Mouse (Mus musculus): ENCODE results near the gene Ajm1. TPM values are rescaled to one million over a fixed set of nuclear protein-coding genes. Genes with fewer than 3 reads are reported as not detected.

Gene Ajm1
- polyA plus RNA-seq, 1 experiment from 2014 or later: 0.29 TPM

- DNase-seq (ENCODE audit: low spot score): peak; percentile 46
- 45% methylated on average over 12 of the region's 12 CpGs for WGBS
- Histone ChIP-seq H3K27me3 (ENCODE audit: control insufficient read depth, insufficient read depth, low read length) (peaks cover 19% of the 10 kb centered on the region), H3K4me2 (replicated peaks; ENCODE audit: low read depth) (no peak overlapping the region), H3K9ac (ENCODE audit: low read length) (0 out of 2 replicates have a peak overlapping the region, but pooled peaks have one; percentile 38), H3K9me3 (ENCODE audit: control insufficient read depth, low read length) (no peaks in the 10 kb centered on the region), H3K36me3 (ENCODE audit: control insufficient read depth, insufficient read depth, low read length) (peaks cover 7% of the 10 kb centered on the region), H3K27ac (replicated peaks) (no peak overlapping the region), H3K4me3 (ENCODE audit: low read depth, low read length) (no peak overlapping the region), H3K4me1 (replicated peaks; ENCODE audit: control insufficient read depth, insufficient read depth) (peaks cover 8% of the 10 kb centered on the region; the same call in 1 of the 2 replicates)
- ATAC-seq (ENCODE audit: low FRiP score, low TSS enrichment): 0 out of 2 replicates have a peak, but pooled peaks have one; percentile 9
- 0 out of 2 replicates have a peak, but pooled peaks have one; percentile 3 for TF ChIP-seq CTCF (IDR thresholded peaks at IDR 0.05; ENCODE audit: low read depth)
- no peak for TF ChIP-seq EP300 (optimal IDR thresholded peaks at IDR 0.05)
Observed at GRCm38 (mm10) chr2:25582466-25583119, 1.0 kb upstream of the Ajm1 start.

GRCm38 (mm10) chr2:25581901-25582301 lies 344 bp upstream of the Ajm1 start:
- Histone ChIP-seq H3K27ac (replicated peaks) (no peak overlapping the region), H3K4me2 (replicated peaks; ENCODE audit: low read depth) (peak overlapping the region; percentile 67), H3K9me3 (ENCODE audit: control insufficient read depth, low read length) (no peaks in the 10 kb centered on the region), H3K27me3 (ENCODE audit: control insufficient read depth, insufficient read depth, low read length) (peaks cover 20% of the 10 kb centered on the region), H3K4me3 (ENCODE audit: low read depth, low read length) (peak overlapping the region; percentile 32; the same call in 1 of the 2 replicates), H3K36me3 (ENCODE audit: control insufficient read depth, insufficient read depth, low read length) (peaks cover 7% of the 10 kb centered on the region), H3K4me1 (replicated peaks; ENCODE audit: control insufficient read depth, insufficient read depth) (peaks cover 8% of the 10 kb centered on the region; the same call in 1 of the 2 replicates), H3K9ac (ENCODE audit: low read length) (peak overlapping the region; percentile 38; the same call in 1 of the 2 replicates)
- TF ChIP-seq EP300 (optimal IDR thresholded peaks at IDR 0.05) (no peak), CTCF (IDR thresholded peaks at IDR 0.05; ENCODE audit: low read depth) (no peak)
- DNase-seq (ENCODE audit: low spot score) (no peak), ATAC-seq (ENCODE audit: low FRiP score, low TSS enrichment) (no peak)
- 26% methylated on average over 6 of the region's 6 CpGs for WGBS

DNA sequence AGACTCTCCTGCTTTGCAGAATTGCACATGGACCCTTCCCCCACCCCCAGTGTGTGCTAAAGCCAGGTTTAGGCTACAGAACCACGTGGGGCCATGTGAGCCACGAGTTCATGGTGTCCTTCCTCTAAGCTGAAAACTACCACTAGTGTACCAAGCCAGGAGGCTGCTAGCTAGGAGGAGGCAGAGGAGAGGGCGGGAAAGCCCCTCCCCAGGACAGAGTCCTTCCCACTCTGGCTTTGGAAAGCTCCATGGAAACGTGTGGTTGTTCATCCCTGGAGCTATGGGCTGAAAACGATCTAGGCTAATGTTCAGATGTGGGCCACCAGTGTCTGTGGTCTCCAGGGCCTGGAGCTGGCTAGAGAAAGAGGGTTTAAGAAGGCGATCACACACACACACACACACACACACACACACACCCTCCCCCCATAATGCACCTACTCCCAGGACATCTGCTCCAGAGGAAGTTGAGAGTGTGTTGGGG lies 896 bp downstream of the Ajm1 start:
- DNase-seq (ENCODE audit: low spot score): no peak
- H3K36me3 ChIP-seq (ENCODE audit: control insufficient read depth, insufficient read depth, low read length): peaks cover 6% of the 10 kb centered on the region
- H3K9ac ChIP-seq (ENCODE audit: low read length): no peak overlapping the region
- ATAC-seq (ENCODE audit: low FRiP score, low TSS enrichment): no peak
- no peak overlapping the region; the same call in 1 of the 2 replicates for H3K4me2 ChIP-seq (replicated peaks; ENCODE audit: low read depth)
- no peak overlapping the region for H3K27ac ChIP-seq (replicated peaks)
- H3K9me3 ChIP-seq (ENCODE audit: control insufficient read depth, low read length): no peaks in the 10 kb centered on the region
- 38% methylated on average over 6 of the region's 6 CpGs for WGBS
- no peak for TF ChIP-seq CTCF (IDR thresholded peaks at IDR 0.05; ENCODE audit: low read depth)
- no peak for TF ChIP-seq EP300 (optimal IDR thresholded peaks at IDR 0.05)
- peaks cover 11% of the 10 kb centered on the region; the same call in 1 of the 2 replicates for H3K4me1 ChIP-seq (replicated peaks; ENCODE audit: control insufficient read depth, insufficient read depth)
- peaks cover 26% of the 10 kb centered on the region for H3K27me3 ChIP-seq (ENCODE audit: control insufficient read depth, insufficient read depth, low read length)
- no peak overlapping the region for H3K4me3 ChIP-seq (ENCODE audit: low read depth, low read length)

GRCm38 (mm10) chr2:25579737-25580460 lies 1.7 kb downstream of the Ajm1 start:
- 6% methylated on average over 27 of the region's 27 CpGs for WGBS
- Histone ChIP-seq H3K9ac (ENCODE audit: low read length) (no peak overlapping the region), H3K27me3 (ENCODE audit: control insufficient read depth, insufficient read depth, low read length) (peaks cover 26% of the 10 kb centered on the region), H3K4me3 (ENCODE audit: low read depth, low read length) (peak overlapping the region; percentile 27), H3K36me3 (ENCODE audit: control insufficient read depth, insufficient read depth, low read length) (peaks cover 4% of the 10 kb centered on the region; the same call in 1 of the 2 replicates), H3K4me2 (replicated peaks; ENCODE audit: low read depth) (peak overlapping the region; percentile 37), H3K9me3 (ENCODE audit: control insufficient read depth, low read length) (no peaks in the 10 kb centered on the region), H3K27ac (replicated peaks) (no peak overlapping the region), H3K4me1 (replicated peaks; ENCODE audit: control insufficient read depth, insufficient read depth) (peaks cover 12% of the 10 kb centered on the region; the same call in 1 of the 2 replicates)
- TF ChIP-seq EP300 (optimal IDR thresholded peaks at IDR 0.05) (no peak), CTCF (IDR thresholded peaks at IDR 0.05; ENCODE audit: low read depth) (peak; percentile 73)
- no peak for ATAC-seq (ENCODE audit: low FRiP score, low TSS enrichment)
- peak; percentile 65 for DNase-seq (ENCODE audit: low spot score)

GRCm38 (mm10) chr2:25578796-25579736 lies 2.5 kb downstream of the Ajm1 start:
- no peak for DNase-seq (ENCODE audit: low spot score)
- 8% methylated on average over 76 of the region's 77 CpGs for WGBS

More at GRCm38 (mm10) chr2:25578796-25579736, 2.5 kb downstream of the Ajm1 start:
- ATAC-seq (ENCODE audit: low FRiP score, low TSS enrichment): no peak
- no peaks in the 10 kb centered on the region for H3K9me3 ChIP-seq (ENCODE audit: control insufficient read depth, low read length)
- H3K27me3 ChIP-seq (ENCODE audit: control insufficient read depth, insufficient read depth, low read length): peaks cover 26% of the 10 kb centered on the region
- H3K9ac ChIP-seq (ENCODE audit: low read length): no peak overlapping the region
- H3K4me3 ChIP-seq (ENCODE audit: low read depth, low read length): peak overlapping the region; percentile 27
- no peak for TF ChIP-seq CTCF (IDR thresholded peaks at IDR 0.05; ENCODE audit: low read depth)
- no peak for TF ChIP-seq EP300 (optimal IDR thresholded peaks at IDR 0.05)
- H3K4me2 ChIP-seq (replicated peaks; ENCODE audit: low read depth): peak overlapping the region; percentile 37
- no peak overlapping the region for H3K27ac ChIP-seq (replicated peaks)
- peaks cover 12% of the 10 kb centered on the region; the same call in 1 of the 2 replicates for H3K4me1 ChIP-seq (replicated peaks; ENCODE audit: control insufficient read depth, insufficient read depth)
- peaks cover 3% of the 10 kb centered on the region; the same call in 1 of the 2 replicates for H3K36me3 ChIP-seq (ENCODE audit: control insufficient read depth, insufficient read depth, low read length)

All from stomach, postnatal 0 days (tissue).